Mouse (Mus musculus) retina, postnatal 1 day (tissue): ENCODE data around the gene Ammecr1.

Experiments
- DNase-seq: peaks from one replicate; pipeline ENCODE4 v3.0.0-alpha.2; 2012

Gene Ammecr1

DNA sequence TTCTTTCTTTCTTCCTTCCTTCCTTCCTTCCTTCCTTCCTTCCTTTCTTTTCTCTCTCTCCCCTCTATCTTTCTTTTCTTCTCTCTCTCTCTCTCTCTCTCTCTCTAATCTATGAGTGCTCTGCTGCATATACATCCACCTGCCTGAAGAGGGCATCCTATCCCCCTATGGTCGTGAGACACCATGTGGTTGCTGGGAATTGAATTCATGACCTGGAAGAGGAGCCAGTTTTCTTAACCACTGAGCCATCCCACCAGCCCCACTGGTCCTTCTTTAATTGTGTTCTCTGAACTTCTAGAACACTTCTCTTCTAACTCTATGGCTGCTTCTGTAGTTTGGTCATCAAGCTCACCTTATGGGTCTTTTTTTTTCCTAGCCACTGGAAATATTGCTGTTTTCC is 138.9 kb downstream of the Ammecr1 start:
- DNase-seq: no peak

DNA sequence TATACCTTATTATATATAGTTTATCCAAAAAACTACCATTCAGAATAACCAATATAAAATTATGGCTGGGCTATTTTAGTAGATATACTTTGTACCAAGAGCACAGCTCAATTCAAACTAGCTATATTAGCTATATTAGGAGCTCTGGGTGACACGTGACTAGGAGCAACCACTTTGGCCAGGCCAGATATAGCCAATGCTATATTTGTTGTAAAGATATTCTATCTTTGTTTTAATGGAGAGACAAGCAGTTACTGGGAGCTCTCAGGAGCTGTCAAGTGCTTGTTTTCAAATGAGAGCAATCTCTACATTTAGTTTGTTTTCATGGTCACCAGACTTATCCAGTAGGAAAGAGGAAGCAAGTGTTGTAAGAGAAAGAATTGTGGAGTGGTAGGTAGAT is 141.2 kb downstream of the Ammecr1 start:
- no peak for DNase-seq

DNA sequence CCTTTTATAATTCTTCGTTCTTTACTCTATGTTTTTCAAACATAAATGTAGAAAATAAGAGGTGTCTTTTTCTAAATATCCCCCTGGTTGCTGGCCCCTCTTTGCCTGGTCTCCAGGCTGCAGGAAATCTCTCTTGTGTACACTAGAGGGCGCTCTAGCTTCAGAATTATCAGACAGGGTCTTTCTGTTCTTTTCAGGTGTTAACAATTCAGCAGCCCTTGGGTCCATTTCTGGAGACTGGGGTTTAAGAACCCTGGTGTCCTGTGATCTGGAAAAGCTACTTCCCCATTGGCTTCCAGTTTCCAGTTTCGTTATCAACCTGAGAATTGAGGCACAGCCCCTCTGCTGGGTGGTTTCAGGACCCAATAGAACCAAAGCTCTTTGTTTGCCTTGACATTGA is 144.7 kb downstream of the Ammecr1 start:
- peak; percentile 56 for DNase-seq

DNA sequence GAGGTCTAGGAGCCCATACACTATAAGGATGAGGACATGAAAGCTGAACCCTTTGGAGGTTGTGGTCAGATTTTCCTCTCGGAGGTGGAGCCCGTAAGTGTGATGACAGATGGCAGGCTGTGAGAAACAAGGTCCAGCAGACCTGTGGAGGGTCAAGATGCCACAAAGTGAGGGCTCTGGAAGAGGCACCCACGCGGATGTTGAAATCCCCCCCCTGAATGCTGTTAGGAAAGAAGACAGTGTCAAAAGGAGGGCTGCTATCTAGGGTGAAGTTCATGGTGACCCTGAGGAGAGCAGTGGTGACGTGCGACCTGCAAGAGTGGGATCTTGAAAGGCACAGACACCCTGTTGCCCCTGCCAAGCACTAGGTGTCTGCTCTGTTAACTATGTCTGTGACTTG is 145.3 kb downstream of the Ammecr1 start:
- no peak for DNase-seq

DNA sequence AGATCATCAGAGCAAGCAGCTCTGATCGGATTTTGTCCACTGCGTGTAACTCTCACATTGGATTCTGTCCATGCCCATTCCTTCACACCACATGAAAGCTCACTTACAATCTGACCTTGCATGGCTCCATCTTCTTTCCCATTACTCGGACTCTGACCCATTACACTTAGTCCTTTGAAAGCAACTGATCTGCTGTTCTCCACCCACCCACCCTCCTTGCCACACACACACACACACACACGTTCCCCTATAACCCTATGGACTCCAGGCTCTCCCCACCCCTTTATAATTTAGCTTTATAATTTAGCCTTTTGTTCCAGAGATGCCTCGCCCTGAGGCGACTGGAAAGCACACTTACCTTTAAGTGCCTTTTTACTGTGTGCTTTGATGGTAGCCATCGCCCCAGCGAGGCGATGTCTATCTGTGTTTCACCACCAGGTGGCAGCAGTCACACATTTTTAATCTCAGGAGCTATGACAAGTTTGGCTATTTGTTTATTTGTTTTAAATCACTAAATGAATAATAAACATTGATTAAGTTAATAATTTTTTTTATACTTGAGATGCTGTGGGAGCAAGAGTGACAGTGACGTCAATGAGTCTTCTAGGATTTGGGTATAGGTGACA is 148.4 kb downstream of the Ammecr1 start:
- DNase-seq: peak; percentile 38

DNA sequence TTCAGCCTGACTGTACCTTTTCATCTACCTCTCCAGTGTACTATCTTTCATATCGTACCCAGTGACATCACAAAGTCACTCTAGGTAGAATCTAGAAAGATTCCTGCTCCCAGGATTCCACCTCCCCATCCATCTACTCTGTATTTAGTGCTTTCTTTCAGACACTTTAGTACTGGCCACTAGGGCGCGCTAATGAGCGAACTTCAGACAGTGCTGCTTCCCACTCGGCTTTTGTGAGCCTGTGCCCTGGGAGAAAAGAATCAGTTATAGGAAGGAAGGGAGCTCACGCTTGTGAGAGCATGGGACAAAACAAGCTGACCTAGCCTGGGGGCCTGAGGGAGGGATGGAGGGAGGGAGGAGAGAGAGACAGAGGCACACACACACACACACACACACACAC is 153.4 kb downstream of the Ammecr1 start:
- DNase-seq: peak; percentile 72

DNA sequence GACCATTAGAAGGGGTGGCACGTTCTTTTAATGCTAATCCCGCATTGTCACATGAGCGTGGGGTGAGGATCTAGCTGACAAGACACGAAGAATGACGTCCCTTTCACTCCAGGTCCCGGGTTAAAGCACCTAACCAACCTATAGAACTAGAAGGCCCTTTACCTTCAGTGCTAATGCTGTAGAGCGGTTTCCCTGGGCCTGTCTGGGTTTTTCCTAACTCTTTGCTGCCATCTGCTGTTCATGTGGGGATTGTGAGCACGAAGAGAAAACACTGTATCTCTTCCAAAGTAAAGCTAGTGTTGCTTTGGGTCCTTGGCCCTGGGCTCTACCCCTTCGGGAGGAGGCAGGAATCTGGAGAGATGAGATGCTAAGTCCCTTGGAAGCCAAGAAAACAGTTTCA is 158.1 kb downstream of the Ammecr1 start:
- DNase-seq: peak; percentile 75

DNA sequence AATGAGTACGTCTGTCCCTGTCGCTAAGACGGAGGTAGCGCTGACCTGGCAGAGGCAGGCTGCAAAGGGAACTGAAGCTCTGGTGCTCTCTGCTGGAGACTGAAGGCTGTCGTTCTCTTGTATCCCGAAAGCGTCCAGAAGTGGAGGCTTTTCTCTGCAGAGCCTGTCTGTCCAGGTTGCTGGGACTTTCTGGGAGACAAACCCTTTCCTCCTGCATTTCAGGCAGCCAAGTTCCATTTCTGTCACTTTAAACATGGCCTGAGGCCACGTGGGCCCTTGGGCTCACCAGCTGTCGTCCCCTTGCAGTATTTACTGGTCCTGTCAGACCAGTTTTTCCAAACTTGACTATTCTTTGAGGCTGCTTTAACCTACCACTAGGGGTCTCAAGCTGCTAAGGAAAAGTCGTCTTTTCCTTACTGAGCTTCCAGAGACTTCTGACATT is 159.9 kb downstream of the Ammecr1 start:
- peak; percentile 27 for DNase-seq

DNA sequence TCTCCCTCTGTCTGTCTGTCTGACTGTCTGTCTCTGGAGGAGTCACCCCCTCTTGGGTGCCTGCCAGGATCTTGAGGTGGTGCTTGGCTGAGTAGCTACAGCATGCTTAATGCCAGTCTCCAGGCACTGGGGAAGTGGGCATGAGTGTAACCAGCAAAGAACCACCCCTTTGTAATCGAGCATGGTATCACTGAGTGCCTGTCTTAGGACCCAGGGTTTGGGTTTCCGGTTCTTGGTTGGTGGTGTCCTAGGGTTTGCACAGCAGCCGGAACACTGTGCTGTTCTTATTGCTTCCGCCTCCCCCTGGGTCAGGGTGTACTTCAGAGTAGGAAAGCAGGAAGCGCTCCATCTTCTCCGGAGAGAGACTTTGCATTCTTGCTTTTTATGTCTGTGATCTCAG is 160.4 kb downstream of the Ammecr1 start:
- no peak for DNase-seq

DNA sequence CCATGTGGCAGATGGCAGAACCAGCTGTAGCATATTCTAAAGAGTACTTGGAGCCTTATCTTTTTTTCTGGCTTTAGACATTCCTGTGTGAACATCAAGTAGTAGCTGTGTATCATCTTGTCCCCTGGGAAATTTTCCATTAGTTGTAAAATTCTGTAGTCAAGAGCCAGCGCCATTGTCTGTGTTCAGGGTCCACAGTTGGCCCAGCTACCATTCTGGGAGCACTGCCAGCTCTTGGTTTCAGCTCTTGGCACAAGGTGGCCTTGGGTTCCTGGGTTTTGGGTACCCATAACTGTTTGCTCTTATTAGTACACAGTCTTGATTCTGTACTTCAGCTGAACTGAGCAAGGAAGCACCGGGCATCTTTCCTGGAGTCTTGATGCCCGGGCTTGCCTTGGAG is 161.9 kb downstream of the Ammecr1 start:
- DNase-seq: no peak
